Comparison of ENCODE assay signal across 8 mouse cellular contexts in genomic region chr3:118425748-118426147, GRCm38 (mm10).
A peak's percentile ranks its signal among the peaks of the same experiment; 100 is the strongest.
DNase-seq lines count a peak whose midpoint lies in the region; ATAC-seq and TF ChIP-seq lines count a peak whose summit lies in the region.

No protein-coding gene starts in this region.

- H3K27ac ChIP-seq in gastrocnemius, adult 2 months: no peak overlapping the region
- H3K27ac ChIP-seq in intestine, postnatal 0 days (ENCODE audit: low read depth, low read length): no peak overlapping the region

- intact Hi-C loops in gastrocnemius, adult 2 months (cut with DNase I): no loop called here
- intact Hi-C loops in gastrocnemius, postnatal 36 days (cut with DNase I): loop anchor here (10.0 kb wide), 1 partner anchor 1769 kb away; no protein-coding TSS in a partner anchor

- H3K4me3 ChIP-seq in gastrocnemius, adult 2 months: no peak overlapping the region
- H3K4me3 ChIP-seq in intestine, postnatal 0 days (ENCODE audit: low read depth, low read length): peak overlapping the region; percentile 14; the same call in 1 of the 2 replicates

- no peak for ATAC-seq in intestine, postnatal 0 days

- TF ChIP-seq CTCF in gastrocnemius, adult 2 months (IDR thresholded peaks at IDR 0.05): no peak
- peak; percentile 56 for TF ChIP-seq CTCF in intestine, postnatal 0 days (IDR thresholded peaks at IDR 0.05; ENCODE audit: low read depth)

- H3K27me3 ChIP-seq in intestine, postnatal 0 days (replicated peaks; ENCODE audit: control insufficient read depth, insufficient read depth, low read length): peaks cover 10% of the 10 kb centered on the region; the same call in 1 of the 2 replicates

- peak; percentile 16 for DNase-seq in gastrocnemius, adult 2 months
- DNase-seq in gastrocnemius, postnatal 36 days: no peak
- peak; percentile 57 for DNase-seq in right cerebral cortex, postnatal 14 days
- no peak for DNase-seq in right cerebral cortex, postnatal 25 days
- peak; percentile 77 for DNase-seq in neural tube, embryonic 10.5 days (ENCODE audit: extremely low spot score, low spot score)
- no peak for DNase-seq in gastrocnemius, adult 8-10 months (ENCODE audit: low spot score in 2 of 2)
- no peak for DNase-seq in gastrocnemius, adult 18-20 months (ENCODE audit: low spot score)

- WGBS in intestine, postnatal 0 days: 7% methylated on average over 19 of the region's 19 CpGs

- no peak overlapping the region for H3K9ac ChIP-seq in intestine, postnatal 0 days (ENCODE audit: low read depth, low read length)

- no peaks in the 10 kb centered on the region for H3K9me3 ChIP-seq in intestine, postnatal 0 days (ENCODE audit: control insufficient read depth)

- peaks cover 4% of the 10 kb centered on the region; the same call in 1 of the 2 replicates for H3K4me1 ChIP-seq in intestine, postnatal 0 days (replicated peaks; ENCODE audit: control insufficient read depth, insufficient read depth, low read length)

- H3K4me2 ChIP-seq in intestine, postnatal 0 days (replicated peaks; ENCODE audit: low read depth): peak overlapping the region; percentile 45

- no peaks in the 10 kb centered on the region for H3K36me3 ChIP-seq in intestine, postnatal 0 days (ENCODE audit: control insufficient read depth, insufficient read depth)

Comparison
In these comparisons a context has a peak if more than half of its experiments do, and no peak if none do; other contexts are left out.
1. DNase-seq: peak in gastrocnemius, adult 2 months (single experiment), right cerebral cortex, postnatal 14 days (single experiment) and neural tube, embryonic 10.5 days (single experiment); none in gastrocnemius, postnatal 36 days (0 of 2), right cerebral cortex, postnatal 25 days (single experiment), gastrocnemius, adult 8-10 months (0 of 2) and gastrocnemius, adult 18-20 months (single experiment).